ENCODE assay signal across 8 mouse cellular contexts in genomic region chr15:79126217-79126932, GRCm38 (mm10). TPM values are rescaled to one million over a fixed set of nuclear protein-coding genes. Genes with fewer than 3 reads are reported as not detected.
DNase-seq lines count a peak whose midpoint lies in the region; ATAC-seq lines count a peak whose summit lies in the region.

No protein-coding gene starts in this region.

- no peak overlapping the region for H3K4me3 ChIP-seq in forebrain, embryonic 12.5 days (replicated peaks)
- no peak overlapping the region for H3K4me3 ChIP-seq in forebrain, embryonic 16.5 days (replicated peaks; ENCODE audit: low read length)

- 85% methylated on average over 13 of the region's 13 CpGs for WGBS in forebrain, embryonic 12.5 days
- 83% methylated on average over 13 of the region's 13 CpGs for WGBS in forebrain, embryonic 16.5 days

- ATAC-seq in forebrain, embryonic 12.5 days (ENCODE audit: low FRiP score) = 0 out of 2 replicates have a peak, but pooled peaks have one; percentile 3
- no peak for ATAC-seq in forebrain, embryonic 16.5 days

- H3K4me1 ChIP-seq in forebrain, embryonic 12.5 days = no peaks in the 10 kb centered on the region
- H3K4me1 ChIP-seq in forebrain, embryonic 16.5 days (replicated peaks; ENCODE audit: control insufficient read depth, insufficient read depth, low read length) = no peaks in the 10 kb centered on the region

- H3K4me2 ChIP-seq in forebrain, embryonic 12.5 days = no peak overlapping the region
- no peak overlapping the region for H3K4me2 ChIP-seq in forebrain, embryonic 16.5 days (ENCODE audit: low read length)

- H3K27ac ChIP-seq in forebrain, embryonic 12.5 days = no peak overlapping the region
- H3K27ac ChIP-seq in forebrain, embryonic 16.5 days (ENCODE audit: low read length) = no peak overlapping the region

- H3K36me3 ChIP-seq in forebrain, embryonic 12.5 days (replicated peaks) = peaks cover 76% of the 10 kb centered on the region
- H3K36me3 ChIP-seq in forebrain, embryonic 16.5 days (ENCODE audit: control insufficient read depth, insufficient read depth) = peaks cover 16% of the 10 kb centered on the region

- no peak overlapping the region for H3K9ac ChIP-seq in forebrain, embryonic 12.5 days
- no peak overlapping the region for H3K9ac ChIP-seq in forebrain, embryonic 16.5 days (replicated peaks; ENCODE audit: low read depth, low read length)

- peak; percentile 47 to 56 for DNase-seq in right cerebral cortex, adult 2 months (ENCODE audit: low spot score in 2 of 2)
- no peak for DNase-seq in right cerebral cortex, postnatal 25 days
- DNase-seq in cerebellum, adult 18-20 months = peak; percentile 53 to 69
- peak; percentile 77 for DNase-seq in induced T-regulatory cell, adult 2 months (ENCODE audit: low read depth)
- peak; percentile 73 for DNase-seq in lung, postnatal 14 days
- DNase-seq in thymus, postnatal 4 days = peak; percentile 71

- H3K27me3 ChIP-seq in forebrain, embryonic 12.5 days = no peaks in the 10 kb centered on the region
- no peaks in the 10 kb centered on the region for H3K27me3 ChIP-seq in forebrain, embryonic 16.5 days (replicated peaks; ENCODE audit: control insufficient read depth, insufficient read depth, low read length)

- no peaks in the 10 kb centered on the region for H3K9me3 ChIP-seq in forebrain, embryonic 12.5 days
- no peaks in the 10 kb centered on the region for H3K9me3 ChIP-seq in forebrain, embryonic 16.5 days (ENCODE audit: control insufficient read depth, low read length)

RNA-seq across cellular contexts. Expression of gene Polr2f, which starts 14.4 kb away (rescaled TPM):
- polyA plus RNA-seq in forebrain, embryonic 12.5 days (2016; fragmentation: Nextera tagmentation; extraction: Ambion mirVana) = 368 and 375 TPM in 2 replicates
- polyA plus RNA-seq in forebrain, embryonic 16.5 days (2015; fragmentation: Nextera tagmentation; extraction: Ambion mirVana) = 253 and 256 TPM in 2 replicates

RNA-seq across cellular contexts. Expression of gene 1700088E04Rik, which starts 14.7 kb away (rescaled TPM):
- 9.2 and 12.2 TPM in 2 replicates for polyA plus RNA-seq in forebrain, embryonic 12.5 days (2016; fragmentation: Nextera tagmentation; extraction: Ambion mirVana)
- polyA plus RNA-seq in forebrain, embryonic 16.5 days (2015; fragmentation: Nextera tagmentation; extraction: Ambion mirVana) = 11.7 and 13.1 TPM in 2 replicates

RNA-seq across cellular contexts. Expression of gene Micall1, which starts 17.7 kb away (rescaled TPM):
- polyA plus RNA-seq in forebrain, embryonic 12.5 days (2016; fragmentation: Nextera tagmentation; extraction: Ambion mirVana) = 8.4 and 9.5 TPM in 2 replicates
- polyA plus RNA-seq in forebrain, embryonic 16.5 days (2015; fragmentation: Nextera tagmentation; extraction: Ambion mirVana) = 8.2 and 10.0 TPM in 2 replicates

RNA-seq across cellular contexts. Expression of gene Sox10, which starts 38.7 kb away (rescaled TPM):
- polyA plus RNA-seq in forebrain, embryonic 12.5 days (2016; fragmentation: Nextera tagmentation; extraction: Ambion mirVana) = 1.5 and 2.4 TPM in 2 replicates
- polyA plus RNA-seq in forebrain, embryonic 16.5 days (2015; fragmentation: Nextera tagmentation; extraction: Ambion mirVana) = 2.0 and 2.2 TPM in 2 replicates

RNA-seq across cellular contexts. Expression of gene Eif3l, which starts 51.4 kb away (rescaled TPM):
- polyA plus RNA-seq in forebrain, embryonic 12.5 days (2016; fragmentation: Nextera tagmentation; extraction: Ambion mirVana) = 209 and 216 TPM in 2 replicates
- 188 and 205 TPM in 2 replicates for polyA plus RNA-seq in forebrain, embryonic 16.5 days (2015; fragmentation: Nextera tagmentation; extraction: Ambion mirVana)
